Mouse (Mus musculus): ENCODE data around the gene Galnt7.

- TF ChIP-seq CTCF (IDR thresholded peaks at IDR 0.05; ENCODE audit: control insufficient read depth, insufficient read depth, low read length) (no peak), POLR2A (IDR thresholded peaks at IDR 0.05; ENCODE audit: borderline replicate concordance, control insufficient read depth, low read depth, low read length) (no peak)
These were observed 114.2 kb downstream of the Galnt7 start for GRCm38 (mm10) chr8:57538601-57539000.
